1 mouse cellular context compared by ENCODE assay signal in genomic region chr11:69633128-69633866, GRCm38 (mm10).
A peak's percentile ranks its signal among the peaks of the same experiment; 100 is the strongest.
TF ChIP-seq lines count a peak whose summit lies in the region.

No protein-coding gene starts in this region.

TF ChIP-seq in CH12.LX, 34 proteins besides CTCF, POLR2A, EP300 and RAD21:
- TF ChIP-seq TCF12 (IDR thresholded peaks at IDR 0.05; ENCODE audit: low read depth, low read length) (no peak), ZC3H11A (IDR thresholded peaks at IDR 0.05; ENCODE audit: low read depth, low read length) (no peak), CHD2 (IDR thresholded peaks at IDR 0.05; ENCODE audit: low read length) (peak; percentile 51), HCFC1 (IDR thresholded peaks at IDR 0.05; ENCODE audit: low read depth, low read length) (no peak), ETS1 (conservative IDR thresholded peaks at IDR 0.05; ENCODE audit: low read depth, low read length) (no peak), GABPA (IDR thresholded peaks at IDR 0.05; ENCODE audit: insufficient replicate concordance, low read depth, low read length) (no peak), RCOR1 (conservative IDR thresholded peaks at IDR 0.05; ENCODE audit: low read depth, low read length) (no peak), USF2 (conservative IDR thresholded peaks at IDR 0.05; ENCODE audit: low read depth, low read length) (no peak), ZKSCAN1 (IDR thresholded peaks at IDR 0.05; ENCODE audit: borderline replicate concordance, low read depth, low read length) (no peak), TBP (conservative IDR thresholded peaks at IDR 0.05; ENCODE audit: low read depth, low read length) (no peak), NELFE (IDR thresholded peaks at IDR 0.05; ENCODE audit: low read depth, low read length) (no peak), MAFK (IDR thresholded peaks at IDR 0.05; ENCODE audit: insufficient replicate concordance, low read length) (no peak), JUN (IDR thresholded peaks at IDR 0.05; ENCODE audit: insufficient read depth, low read depth, low read length) (no peak), JUND (conservative IDR thresholded peaks at IDR 0.05; ENCODE audit: low read depth, low read length) (no peak), CHD1 (IDR thresholded peaks at IDR 0.05; ENCODE audit: low read depth, low read length) (no peak), PAX5 (IDR thresholded peaks at IDR 0.05; ENCODE audit: low read length) (no peak), POLR2AphosphoS2 (IDR thresholded peaks at IDR 0.05; ENCODE audit: low read depth, low read length) (no peak), NRF1 (IDR thresholded peaks at IDR 0.05; ENCODE audit: low read depth, low read length) (no peak), ZMIZ1 (IDR thresholded peaks at IDR 0.05; ENCODE audit: low read depth, low read length) (no peak), UBTF (IDR thresholded peaks at IDR 0.05; ENCODE audit: low read depth, low read length) (peak; percentile 99), USF1 (IDR thresholded peaks at IDR 0.05; ENCODE audit: low read depth, low read length) (no peak), ZNF384 (IDR thresholded peaks at IDR 0.05; ENCODE audit: low read depth, low read length) (peak; percentile 92), SMC3 (IDR thresholded peaks at IDR 0.05; ENCODE audit: low read depth, low read length) (no peak), IRF4 (IDR thresholded peaks at IDR 0.05; ENCODE audit: low read depth, low read length) (no peak), E2F4 (IDR thresholded peaks at IDR 0.05; ENCODE audit: insufficient replicate concordance, low read depth, low read length) (no peak), MXI1 (IDR thresholded peaks at IDR 0.05; ENCODE audit: low read depth, low read length) (no peak), SIN3A (IDR thresholded peaks at IDR 0.05; ENCODE audit: low read length) (peak; percentile 13; the same call in 1 of the 2 replicates)
